Mouse (Mus musculus) hindlimb bud, embryonic 11.5 days (tissue): ENCODE measurements around the gene Mfsd4b5.
"Not testable (repeated sequence)": the region's sequence is repeated elsewhere in the genome, so short reads cannot be mapped to it uniquely, and the experiment has no call there.

ENCODE experiments used
- DNase-seq: peaks from one replicate; pipeline ENCODE4 v3.0.0-alpha.2; 2012; ENCODE audit warnings: low read depth, low spot score; ENCODE audit errors: extremely low spot score

Mfsd4b5 gene

DNA sequence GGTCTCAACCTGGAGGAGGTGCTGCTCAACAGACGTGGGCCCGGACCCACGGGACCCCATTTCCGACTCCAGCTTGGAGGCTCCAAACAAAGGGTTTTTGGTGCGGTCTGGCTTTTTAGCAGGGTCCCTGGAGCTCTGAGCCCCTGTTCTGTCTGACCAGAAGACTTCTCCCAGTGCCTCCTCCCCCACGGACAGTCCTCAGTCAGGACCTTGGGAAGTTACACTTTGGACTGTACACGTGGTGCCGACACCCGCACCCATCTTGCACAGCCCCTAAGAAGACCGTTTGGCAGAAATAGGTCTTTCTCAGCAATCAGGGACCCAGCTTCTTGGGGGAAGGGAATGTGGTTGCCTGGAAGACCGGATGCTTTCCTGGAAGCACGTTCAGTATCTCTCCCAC lies at the start of gene Mfsd4b5:
TSS of gene Mfsd4b5 (minus strand) at position 181 of the 400 bp plus-strand sequence.
- no peak for DNase-seq

GRCm38 (mm10) chr10:40034956-40035355 lies 48.5 kb upstream of the Mfsd4b5 start:
- DNase-seq, result no peak

GRCm38 (mm10) chr10:40032897-40033296 lies 46.5 kb upstream of the Mfsd4b5 start:
- no peak for DNase-seq

GRCm38 (mm10) chr10:40030716-40031115 lies 44.3 kb upstream of the Mfsd4b5 start:
- DNase-seq, result no peak

DNA sequence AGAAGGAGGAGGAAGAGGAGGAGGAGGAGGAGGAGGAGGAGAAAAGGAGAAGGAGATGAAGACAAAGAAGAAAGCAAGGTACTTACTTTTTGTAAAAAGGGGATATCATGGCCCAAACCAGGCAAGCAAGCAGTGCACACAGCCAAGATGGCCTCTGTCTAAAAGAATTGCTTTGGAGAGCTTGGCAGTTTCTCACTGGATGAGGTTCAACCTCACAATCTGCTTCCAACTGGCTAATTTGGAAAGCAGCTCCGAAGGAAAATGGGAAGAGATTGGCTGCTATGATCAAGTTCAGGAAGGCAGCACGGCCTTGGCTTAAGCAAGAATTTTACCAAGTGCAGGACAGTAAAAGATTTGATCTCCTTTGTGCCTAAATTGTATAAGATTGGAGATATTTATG lies 43.2 kb upstream of the Mfsd4b5 start:
- no peak for DNase-seq

DNA sequence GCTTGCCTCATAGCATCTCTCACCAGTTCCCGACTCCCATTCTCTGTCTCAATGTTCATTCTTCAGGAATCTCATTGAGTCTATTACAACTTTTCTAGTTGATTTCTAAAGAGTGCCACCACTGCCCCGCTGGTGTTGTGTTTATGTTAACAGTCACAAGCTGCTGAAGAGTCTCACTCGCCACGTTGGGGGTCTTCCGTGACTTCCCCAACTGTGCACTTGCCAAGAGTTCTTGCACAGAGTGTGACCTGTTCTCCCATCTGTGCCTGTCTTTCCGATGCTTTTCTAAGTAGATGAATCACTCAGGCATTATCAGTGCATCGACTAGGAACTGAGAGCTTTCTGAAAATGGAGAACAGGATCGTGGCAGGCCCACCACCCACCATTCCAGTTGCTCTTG lies 41.6 kb upstream of the Mfsd4b5 start:
- DNase-seq, result no peak

GRCm38 (mm10) chr10:40026546-40026945 lies 40.1 kb upstream of the Mfsd4b5 start:
- no peak for DNase-seq

DNA sequence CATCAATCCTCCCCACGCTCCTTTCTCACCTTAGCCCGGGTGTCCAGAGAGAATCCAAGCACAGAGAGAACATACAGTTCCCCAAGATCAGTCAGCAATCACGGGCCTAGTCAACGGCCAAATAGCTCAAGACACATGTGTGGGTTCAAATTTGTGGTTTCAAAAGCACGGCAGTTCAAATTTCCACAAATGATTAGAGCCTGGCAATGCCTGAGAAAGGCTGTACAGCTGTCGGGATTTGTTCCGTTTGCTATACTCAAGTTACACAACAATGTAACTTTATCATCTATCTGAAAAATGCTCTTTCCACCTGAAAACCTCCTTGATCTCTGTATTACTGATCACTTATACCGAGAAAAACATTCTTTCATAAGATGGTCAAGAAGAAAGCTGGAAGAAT lies 39.1 kb upstream of the Mfsd4b5 start:
- no peak for DNase-seq

GRCm38 (mm10) chr10:40024554-40025428 lies 38.3 kb upstream of the Mfsd4b5 start, which contains the start of gene Mfsd4b1:
Gene Mfsd4b1 (minus strand): TSS chr10:40025268.
- peak; percentile 85 for DNase-seq

GRCm38 (mm10) chr10:40020401-40020800 lies 34.0 kb upstream of the Mfsd4b5 start:
- no peak for DNase-seq

DNA sequence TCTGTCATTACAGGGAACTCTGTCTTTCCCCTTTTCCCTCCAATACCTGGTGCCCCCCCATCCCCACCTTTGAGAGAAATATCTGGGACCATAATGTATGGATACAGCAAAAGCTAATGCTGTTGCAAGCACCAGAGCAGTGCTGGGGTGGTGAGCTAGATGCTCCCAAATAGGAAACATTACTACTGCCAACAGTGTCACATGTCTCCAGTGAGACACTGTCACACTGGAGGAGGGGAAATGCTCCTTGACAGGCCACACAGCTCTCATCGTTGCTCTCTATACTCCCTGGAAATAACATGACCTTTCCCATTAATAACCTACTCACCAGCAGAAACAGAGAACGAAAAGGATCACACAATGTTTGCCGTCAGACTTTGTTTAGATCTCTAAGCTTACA lies 33.0 kb upstream of the Mfsd4b5 start:
- DNase-seq, result no peak

- no peak for DNase-seq
Observed at GRCm38 (mm10) chr10:40018261-40018860, 31.9 kb upstream of the Mfsd4b5 start.

DNA sequence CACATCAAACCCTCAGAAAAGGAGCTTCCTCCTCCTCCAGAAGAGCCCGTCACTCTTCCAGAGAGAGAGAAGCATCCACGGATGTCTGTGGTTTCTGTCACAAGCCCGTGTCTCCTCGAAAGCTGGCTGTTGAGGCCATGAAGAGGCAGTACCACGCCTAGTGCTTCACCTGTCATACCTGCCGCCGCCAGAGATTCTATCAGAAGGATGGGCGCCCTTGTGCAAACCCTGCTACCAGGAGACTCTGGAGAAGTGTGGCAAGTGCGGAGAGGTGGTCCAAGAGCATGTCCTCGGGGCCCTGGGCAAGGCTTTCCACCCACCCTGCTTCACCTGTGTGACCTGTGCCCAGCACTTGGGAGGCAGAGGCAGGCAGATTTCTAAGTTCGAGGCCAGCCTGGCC lies 23.1 kb upstream of the Mfsd4b5 start:
- no peak for DNase-seq

DNA sequence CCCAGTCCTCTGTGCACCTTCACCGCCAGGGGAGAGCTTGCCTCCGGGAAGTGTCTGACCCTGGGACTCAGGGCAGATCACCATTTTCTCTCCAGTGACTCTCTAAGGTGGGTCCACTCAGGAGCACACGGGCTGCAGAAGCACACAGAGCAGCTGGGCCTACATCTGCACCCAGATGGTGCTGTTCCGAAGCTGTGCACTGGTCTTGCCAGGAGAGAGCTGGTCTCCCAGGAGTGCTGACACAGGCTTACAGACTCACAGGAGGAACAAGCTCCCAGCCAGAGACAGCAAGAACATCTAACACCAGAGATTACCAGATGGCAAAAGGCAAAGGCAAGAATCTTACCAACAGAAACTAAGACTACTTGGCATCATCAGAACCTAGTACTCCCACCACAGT lies 22.4 kb upstream of the Mfsd4b5 start:
- DNase-seq, result not testable (repeated sequence)

DNA sequence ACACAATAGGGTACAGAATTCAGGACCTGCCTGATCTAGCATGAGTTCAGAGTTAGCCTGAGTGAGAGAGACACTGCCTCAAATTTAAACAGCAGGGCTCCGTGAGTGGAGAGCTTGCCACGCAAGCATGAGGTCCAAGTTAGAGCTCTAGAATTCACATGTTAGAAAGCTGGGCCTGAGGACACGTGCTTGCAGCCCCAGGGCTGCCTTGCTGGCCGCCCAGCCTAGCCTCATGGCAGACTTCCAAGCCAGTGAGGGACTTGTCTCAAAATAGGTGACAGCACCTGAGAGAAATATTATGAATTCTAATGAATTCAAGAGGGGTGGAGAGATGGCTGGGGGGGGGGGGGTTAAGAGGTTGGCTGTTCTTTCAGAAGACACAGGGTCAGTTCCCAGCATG lies 21.5 kb upstream of the Mfsd4b5 start:
- no peak for DNase-seq

GRCm38 (mm10) chr10:40006963-40007362 lies 20.5 kb upstream of the Mfsd4b5 start:
- no peak for DNase-seq

GRCm38 (mm10) chr10:40000746-40001145 lies 14.3 kb upstream of the Mfsd4b5 start:
- DNase-seq, result no peak

DNA sequence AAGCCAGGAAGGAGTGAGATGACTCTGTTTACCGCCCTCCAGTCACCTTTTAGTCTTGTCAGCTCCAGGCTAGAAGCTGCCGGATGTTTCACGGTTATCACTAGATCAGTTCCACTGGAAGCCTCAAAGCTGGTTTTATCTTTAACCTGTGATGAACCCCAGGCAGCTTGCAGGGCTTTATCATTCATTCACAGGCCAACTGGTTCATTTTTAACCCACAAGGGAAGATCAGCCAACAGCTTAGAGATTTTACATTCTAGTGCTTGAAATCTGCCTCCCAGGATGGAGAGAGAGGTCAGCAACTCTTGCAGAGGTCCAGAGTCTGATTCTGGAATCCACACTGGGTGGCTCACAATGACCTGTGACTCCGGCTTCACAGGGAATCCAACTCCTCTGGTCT lies 4.7 kb upstream of the Mfsd4b5 start:
- no peak for DNase-seq

GRCm38 (mm10) chr10:39982604-39983003 lies 3.8 kb downstream of the Mfsd4b5 start:
- no peak for DNase-seq

DNA sequence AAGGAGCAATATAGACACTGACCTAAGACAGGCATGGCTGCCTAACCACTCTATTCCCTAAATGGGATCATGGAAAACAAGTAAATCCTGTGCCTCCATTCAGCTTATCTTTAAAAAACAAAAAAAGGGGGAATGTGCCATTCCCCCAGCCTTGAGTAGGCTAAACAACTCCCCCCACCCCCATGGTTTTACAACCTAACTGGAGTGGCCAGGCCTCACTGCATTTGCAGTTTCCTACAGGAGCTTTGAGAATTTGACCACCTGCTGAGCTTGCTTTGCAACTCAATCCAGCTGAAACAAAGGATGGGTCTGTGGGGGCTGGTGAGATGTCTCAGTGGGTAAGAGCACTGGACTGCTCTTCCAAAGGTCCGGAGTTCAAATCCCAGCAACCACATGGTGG lies 8.2 kb downstream of the Mfsd4b5 start:
- DNase-seq, result no peak

DNA sequence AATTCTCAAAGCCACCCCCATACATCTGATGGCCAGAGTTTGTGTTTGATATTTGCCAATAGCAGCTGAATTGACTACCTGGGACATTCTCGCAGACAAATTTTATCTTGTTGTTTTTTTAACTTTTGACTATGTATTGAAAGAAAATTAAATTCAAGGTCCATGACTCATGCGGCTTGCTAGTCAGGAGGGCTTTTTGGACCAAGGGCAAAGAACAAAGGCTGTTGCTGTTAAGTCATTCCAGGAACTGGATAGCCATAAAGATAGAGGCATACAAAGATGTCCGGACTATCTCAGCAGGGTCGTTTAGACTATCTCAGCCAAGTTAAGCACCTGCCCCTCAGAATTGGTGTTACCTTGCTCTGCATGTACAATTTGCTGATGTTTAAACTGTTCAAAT lies 9.1 kb downstream of the Mfsd4b5 start:
- no peak for DNase-seq

DNA sequence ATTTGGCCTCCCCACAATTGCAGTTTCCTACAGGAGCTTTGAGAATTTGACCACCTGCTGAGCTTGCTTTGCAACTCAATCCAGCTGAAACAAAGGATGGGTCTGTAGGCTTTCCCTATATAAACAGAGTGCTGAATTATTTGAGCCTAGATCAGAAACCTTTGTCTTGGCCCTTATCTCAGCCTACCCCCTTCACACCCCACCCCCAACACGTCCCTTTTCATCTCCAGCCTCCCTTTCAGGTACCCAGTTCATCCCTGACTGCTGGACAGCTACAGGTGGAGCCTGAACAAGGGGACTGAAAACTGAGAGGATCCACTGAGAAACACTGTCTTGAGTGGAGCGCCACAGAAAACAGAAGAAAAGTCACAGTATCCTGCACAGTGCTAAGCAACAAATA lies 10.7 kb downstream of the Mfsd4b5 start:
- DNase-seq, result no peak
